Mouse (Mus musculus) thymus, postnatal 4 days (tissue): ENCODE results near the gene Srsf10.

ENCODE experiments used
- DNase-seq: peaks from one replicate; pipeline ENCODE4 v3.0.0; 2021

Gene Srsf10

GRCm38 (mm10) chr4:135855536-135856222 lies at the start of gene Srsf10:
Gene Srsf10 (plus strand): TSS chr4:135855747.
- peak; percentile 97 for DNase-seq

GRCm38 (mm10) chr4:135814896-135815295 lies 40.7 kb upstream of the Srsf10 start:
- no peak for DNase-seq

DNA sequence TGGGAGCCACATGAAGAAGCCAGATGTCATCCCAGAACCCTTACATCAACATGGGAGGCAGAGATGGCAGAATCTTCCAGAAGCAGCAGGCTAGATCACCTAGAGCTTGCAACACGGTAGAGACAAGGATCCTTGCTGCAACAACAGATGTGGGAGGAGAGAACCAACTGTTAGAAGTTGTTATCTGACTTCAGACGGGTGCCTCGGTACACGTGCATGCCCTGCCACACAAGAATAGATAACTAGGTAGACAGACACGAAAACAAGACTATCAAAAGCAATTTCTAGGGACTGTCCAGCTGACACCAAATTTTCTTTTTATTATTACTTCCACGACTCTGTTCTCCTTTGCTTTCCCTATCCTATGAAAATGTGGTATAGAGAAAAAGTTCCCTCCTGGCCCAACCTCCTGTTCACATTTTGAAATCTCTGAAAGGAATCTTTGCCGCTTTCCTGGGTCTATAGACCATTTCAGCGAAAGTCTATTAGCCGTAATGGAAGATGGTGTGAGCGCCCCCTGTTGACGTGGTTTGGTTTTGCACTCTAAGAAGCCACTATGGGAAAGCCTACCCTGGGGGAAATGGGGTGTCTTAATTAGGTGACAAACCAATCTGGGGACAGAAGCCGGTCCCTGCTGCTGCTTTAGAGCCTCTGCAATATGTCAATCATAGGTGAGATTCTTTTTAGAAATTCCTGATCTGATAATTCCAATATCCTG lies 38.5 kb upstream of the Srsf10 start:
- DNase-seq, result peak; percentile 68

DNA sequence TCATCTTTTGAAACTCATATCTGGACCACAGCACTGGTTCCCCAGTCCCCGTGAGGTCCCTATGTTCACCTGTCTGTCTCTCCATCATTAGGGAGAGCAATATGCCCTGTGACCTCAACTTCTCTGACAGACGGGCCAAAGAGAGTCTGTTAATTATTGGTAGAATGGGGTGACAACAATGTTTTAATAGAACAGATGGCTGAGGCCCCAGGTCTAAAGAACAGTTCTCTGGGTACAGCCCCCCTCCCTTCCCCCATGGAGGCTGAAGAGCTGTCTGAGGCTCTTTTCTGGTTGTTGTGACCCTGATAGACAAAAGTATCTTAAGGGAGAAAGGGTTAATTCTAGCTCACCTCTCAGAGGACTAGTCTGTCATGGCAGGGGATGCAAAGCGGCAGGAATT lies 37.2 kb upstream of the Srsf10 start:
- no peak for DNase-seq

- no peak for DNase-seq
These were observed 35.6 kb upstream of the Srsf10 start for GRCm38 (mm10) chr4:135819826-135820526.

DNA sequence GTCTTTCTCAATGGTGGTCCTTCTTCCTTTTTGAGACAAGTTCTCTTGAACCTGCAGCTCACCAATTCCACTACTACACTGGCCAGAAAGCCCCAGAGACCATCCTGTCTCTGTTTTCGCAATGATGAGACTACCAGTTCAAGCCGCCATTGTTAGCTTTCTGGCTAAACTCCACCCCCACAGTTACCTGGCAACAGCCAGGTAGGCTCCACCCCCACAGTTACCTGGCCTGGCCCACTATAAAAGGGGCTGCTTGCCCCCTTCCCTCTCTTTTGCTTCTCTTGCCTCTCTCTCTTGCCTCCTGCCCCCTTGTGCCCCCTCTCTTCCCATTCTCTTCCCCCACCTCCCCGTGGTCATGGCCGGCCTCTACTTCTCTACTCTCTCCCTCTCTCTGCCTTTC lies 33.8 kb upstream of the Srsf10 start:
- DNase-seq, result no peak

- peak; percentile 80 for DNase-seq
These were observed 32.2 kb upstream of the Srsf10 start for GRCm38 (mm10) chr4:135823298-135823697.

GRCm38 (mm10) chr4:135824254-135824653 lies 31.3 kb upstream of the Srsf10 start:
- no peak for DNase-seq

GRCm38 (mm10) chr4:135828491-135828890 lies 27.1 kb upstream of the Srsf10 start:
- DNase-seq, result no peak

DNA sequence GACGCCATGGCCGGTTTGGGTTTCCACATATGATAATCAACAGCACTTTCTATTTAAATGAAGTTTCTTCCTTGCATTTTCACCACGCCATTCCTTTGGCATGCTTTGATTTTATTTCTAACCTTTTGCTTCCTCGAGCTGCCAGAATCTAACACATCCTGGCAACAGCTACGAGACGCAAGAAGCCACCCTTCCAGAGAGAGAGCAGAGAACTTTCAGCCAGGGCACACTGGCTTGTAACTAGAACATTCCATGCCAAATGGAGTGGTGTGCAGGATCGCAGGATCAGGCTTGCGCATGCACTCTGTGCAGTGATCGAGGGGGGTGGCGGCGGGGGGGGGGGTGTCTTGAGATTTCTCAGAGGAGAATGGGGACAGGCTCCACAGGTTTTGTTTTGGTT lies 23.5 kb upstream of the Srsf10 start:
- no peak for DNase-seq

DNA sequence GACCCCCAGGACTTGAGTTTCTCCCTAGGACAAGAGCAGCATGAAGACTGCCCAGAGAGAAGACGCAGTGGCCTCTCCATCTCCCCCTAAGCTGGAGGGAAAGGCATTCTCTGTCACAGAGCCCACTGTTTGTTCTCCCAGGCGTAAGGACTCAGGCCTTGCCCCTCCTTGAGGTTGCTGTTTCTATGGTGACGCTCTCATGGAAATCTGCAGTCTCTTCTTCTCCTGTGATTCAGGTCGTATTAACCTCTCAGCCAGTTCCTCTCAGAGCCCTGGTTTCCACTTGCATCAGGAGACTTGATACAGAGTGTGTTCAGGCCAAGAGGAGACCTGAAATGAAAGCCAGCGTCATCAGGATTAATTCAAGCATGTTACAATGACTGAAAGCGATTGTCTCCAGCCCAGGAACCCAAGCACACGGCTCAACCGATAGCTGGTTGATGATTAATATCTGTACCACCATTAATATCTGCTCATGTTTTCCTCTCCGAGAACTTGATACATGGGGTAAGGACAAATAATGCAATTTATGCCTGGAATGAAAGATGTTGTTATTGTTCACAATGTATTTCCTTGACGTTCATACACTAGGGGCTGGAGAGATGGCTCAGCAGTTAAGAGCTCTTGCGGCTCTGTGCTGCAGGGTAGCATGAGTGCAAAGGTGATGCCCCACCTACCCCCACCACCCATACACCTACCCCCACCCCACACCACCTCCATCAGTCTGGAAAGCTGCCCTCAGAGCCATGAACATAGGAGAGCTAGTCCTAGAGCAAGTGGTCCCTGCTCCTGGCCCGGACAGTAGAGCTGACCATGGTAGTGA lies 22.0 kb upstream of the Srsf10 start:
- DNase-seq, result no peak

GRCm38 (mm10) chr4:135834124-135834717 lies 21.3 kb upstream of the Srsf10 start:
- no peak for DNase-seq

DNA sequence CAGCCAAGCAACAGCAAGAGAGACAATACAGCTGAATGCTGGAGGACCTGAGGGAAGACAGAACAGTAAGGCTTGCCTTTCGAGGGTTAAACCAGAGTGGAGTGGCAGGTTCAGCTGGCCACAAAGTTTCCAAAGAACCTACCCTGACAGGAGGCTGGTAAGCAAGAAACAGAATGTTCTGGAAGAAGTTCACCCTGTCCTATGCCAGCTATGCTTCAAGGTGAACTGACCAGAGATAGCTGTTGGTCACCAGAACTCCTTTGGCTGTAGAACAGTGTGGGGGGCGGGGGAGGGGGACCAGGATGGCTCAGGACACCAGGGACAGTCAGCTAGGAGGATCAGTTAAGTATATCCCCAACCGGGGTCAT lies 16.6 kb upstream of the Srsf10 start:
- no peak for DNase-seq

GRCm38 (mm10) chr4:135839293-135840011 lies 16.1 kb upstream of the Srsf10 start:
- no peak for DNase-seq

DNA sequence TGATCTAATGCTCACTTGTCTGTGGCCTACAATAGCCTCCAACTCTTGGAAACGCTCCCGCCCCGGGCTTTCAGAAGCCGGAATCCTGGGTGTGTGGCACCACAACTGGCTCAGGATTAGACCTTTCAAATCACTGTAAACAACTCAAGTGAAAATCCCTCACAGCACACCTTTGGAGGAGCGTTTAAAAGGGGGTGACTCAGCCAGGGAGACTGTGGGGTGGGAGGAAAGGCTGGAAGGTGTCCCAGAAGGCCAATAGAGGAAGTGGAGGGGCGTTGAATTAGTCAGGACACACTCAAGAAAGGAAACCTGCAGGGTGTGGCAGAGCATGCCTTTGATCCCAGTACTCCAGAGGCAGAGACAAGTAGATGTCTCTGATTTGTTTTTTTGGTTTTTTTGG lies 11.1 kb upstream of the Srsf10 start:
- no peak for DNase-seq

DNA sequence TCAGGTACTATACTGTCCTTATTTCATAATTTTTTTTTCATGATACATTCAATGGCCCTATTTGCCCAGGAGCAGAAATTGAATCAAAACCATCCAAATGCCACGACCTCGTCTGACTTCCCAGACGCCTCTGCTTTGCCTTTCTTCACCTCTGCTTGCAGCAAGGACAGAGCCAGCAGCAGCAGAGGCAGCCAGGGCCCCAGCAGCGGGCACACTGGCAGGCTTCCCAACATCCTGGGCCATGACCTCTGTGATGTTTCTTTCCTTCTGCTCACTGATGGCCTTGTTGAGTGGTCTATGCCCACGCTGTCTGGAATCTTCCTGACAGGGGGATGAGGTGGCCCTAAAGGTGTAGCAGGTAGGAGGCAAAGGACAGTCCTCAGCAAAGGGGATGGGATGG lies 8.0 kb upstream of the Srsf10 start:
- DNase-seq, result no peak

- DNase-seq, result peak; percentile 57
These were observed 5.0 kb upstream of the Srsf10 start for GRCm38 (mm10) chr4:135850411-135851095.

GRCm38 (mm10) chr4:135851942-135852341 lies 3.6 kb upstream of the Srsf10 start:
- DNase-seq, result no peak

DNA sequence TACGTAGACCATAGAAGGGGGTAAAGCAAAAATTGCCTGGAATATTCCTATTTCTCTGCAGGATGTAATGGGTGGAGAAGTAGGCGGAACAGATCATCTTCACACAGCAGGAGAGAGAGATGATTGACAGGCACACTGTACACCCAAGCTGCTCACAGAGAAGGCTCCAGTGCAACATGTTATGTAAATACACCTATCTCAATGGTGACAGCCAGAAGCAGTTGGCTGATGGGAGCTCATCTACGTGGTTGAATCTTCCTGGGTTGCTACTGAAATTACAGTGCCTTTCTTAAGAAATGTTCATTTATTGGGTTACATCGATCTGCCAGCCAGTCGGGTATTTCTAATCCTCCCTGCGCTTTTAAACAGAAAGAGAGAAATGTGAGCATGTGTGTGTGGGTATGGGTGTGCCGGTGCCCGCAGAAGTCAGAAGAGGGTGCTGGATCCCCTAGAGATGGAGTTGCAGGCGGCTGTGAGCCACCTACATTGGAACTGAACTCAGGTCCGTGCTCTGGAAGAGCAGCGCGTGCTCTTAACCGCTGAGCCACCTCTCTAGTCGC lies 1.5 kb upstream of the Srsf10 start:
- no peak for DNase-seq

GRCm38 (mm10) chr4:135854630-135855029 lies 917 bp upstream of the Srsf10 start:
- DNase-seq, result no peak

GRCm38 (mm10) chr4:135855080-135855479 lies 467 bp upstream of the Srsf10 start:
- DNase-seq, result peak; percentile 38
